Mouse (Mus musculus) kidney, adult 2 months (tissue): ENCODE measurements around the gene Pmm2.

Experiments
- CTCF ChIP-seq: fragments of 200-500 bp; conservative IDR thresholded peaks from 2 replicates; pipeline ENCODE4 v1.5.1; 2011; ENCODE audit warnings: low read depth, mild to moderate bottlenecking, control low read depth, low read length, moderate library complexity, mixed read lengths; ENCODE audit not compliant: insufficient read depth, insufficient read length
- POLR2A ChIP-seq: fragments of 200-500 bp; IDR thresholded peaks from one replicate; pipeline ENCODE4 v1.6.1; 2011; ENCODE audit warnings: low read depth, low read length, control low read depth

DNA sequence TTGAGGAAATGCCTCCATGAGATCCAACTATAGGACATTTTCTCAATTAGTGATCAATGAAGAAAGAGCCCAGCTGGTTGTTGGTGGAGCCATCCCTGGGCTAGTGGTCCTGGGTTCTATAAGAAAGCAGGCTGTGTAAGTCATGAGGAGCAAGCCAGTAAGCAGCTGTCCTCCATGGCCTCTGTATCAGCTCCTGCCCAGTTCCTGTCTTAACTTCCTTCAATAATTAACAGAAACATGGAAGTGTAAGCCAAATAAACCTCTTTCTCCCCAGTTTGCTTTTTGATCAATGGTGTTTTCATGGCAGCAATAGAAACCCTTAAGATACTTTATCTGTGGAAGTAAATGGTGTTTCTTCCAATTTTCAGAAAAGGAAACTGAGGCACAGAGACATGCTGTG is 35.3 kb downstream of the Pmm2 start:
- TF ChIP-seq CTCF (no peak), POLR2A (no peak)
